Mouse (Mus musculus): Measurements from ENCODE around the gene Rcc2. TPM values are rescaled to one million over a fixed set of nuclear protein-coding genes. Genes with fewer than 3 reads are reported as not detected.

Rcc2 gene
- polyA plus RNA-seq, 1 experiment: 44.1 TPM

- Histone ChIP-seq H3K4me1 (ENCODE audit: control insufficient read depth, insufficient read depth, low read length) (no peaks in the 10 kb centered on the region), H3K27ac (ENCODE audit: insufficient read depth, low read length) (no peak overlapping the region), H3K4me3 (ENCODE audit: insufficient read depth, low read length) (no peak overlapping the region)
- no peak for TF ChIP-seq POLR2A (IDR thresholded peaks at IDR 0.05; ENCODE audit: extremely low read depth, insufficient read depth, low read length)
- no peak for TF ChIP-seq CTCF (IDR thresholded peaks at IDR 0.05; ENCODE audit: extremely low read depth, insufficient read depth, low read length)
These were observed 4.4 kb upstream of the Rcc2 start for GRCm38 (mm10) chr4:140695675-140696585.

- Histone ChIP-seq H3K27ac (ENCODE audit: insufficient read depth, low read length) (peak overlapping the region; percentile 36), H3K4me1 (ENCODE audit: control insufficient read depth, insufficient read depth, low read length) (no peaks in the 10 kb centered on the region), H3K4me3 (ENCODE audit: insufficient read depth, low read length) (peak overlapping the region; percentile 22)
- TF ChIP-seq CTCF (IDR thresholded peaks at IDR 0.05; ENCODE audit: extremely low read depth, insufficient read depth, low read length) (no peak), POLR2A (IDR thresholded peaks at IDR 0.05; ENCODE audit: extremely low read depth, insufficient read depth, low read length) (peak; percentile 67)
These were observed 757 bp upstream of the Rcc2 start for GRCm38 (mm10) chr4:140699441-140700127.

- Histone ChIP-seq H3K27ac (ENCODE audit: insufficient read depth, low read length) (peak overlapping the region; percentile 77), H3K4me3 (ENCODE audit: insufficient read depth, low read length) (peak overlapping the region; percentile 51), H3K4me1 (ENCODE audit: control insufficient read depth, insufficient read depth, low read length) (no peaks in the 10 kb centered on the region)
- TF ChIP-seq CTCF (IDR thresholded peaks at IDR 0.05; ENCODE audit: extremely low read depth, insufficient read depth, low read length): no peak
- TF ChIP-seq POLR2A (IDR thresholded peaks at IDR 0.05; ENCODE audit: extremely low read depth, insufficient read depth, low read length): peak; percentile 54; the same call in 1 of the 2 replicates
These were observed 841 bp downstream of the Rcc2 start for GRCm38 (mm10) chr4:140701049-140701715.

GRCm38 (mm10) chr4:140701716-140702561 lies 1.6 kb downstream of the Rcc2 start:
- no peaks in the 10 kb centered on the region for H3K4me1 ChIP-seq (ENCODE audit: control insufficient read depth, insufficient read depth, low read length)

GRCm38 (mm10) chr4:140702611-140703327 lies 2.4 kb downstream of the Rcc2 start:
- Histone ChIP-seq H3K4me1 (ENCODE audit: control insufficient read depth, insufficient read depth, low read length) (no peaks in the 10 kb centered on the region), H3K4me3 (ENCODE audit: insufficient read depth, low read length) (peak overlapping the region; percentile 51), H3K27ac (ENCODE audit: insufficient read depth, low read length) (no peak overlapping the region)
- TF ChIP-seq POLR2A (IDR thresholded peaks at IDR 0.05; ENCODE audit: extremely low read depth, insufficient read depth, low read length) (no peak), CTCF (IDR thresholded peaks at IDR 0.05; ENCODE audit: extremely low read depth, insufficient read depth, low read length) (no peak)

More at GRCm38 (mm10) chr4:140701716-140702561, 1.6 kb downstream of the Rcc2 start:
- H3K27ac ChIP-seq (ENCODE audit: insufficient read depth, low read length): no peak overlapping the region
- H3K4me3 ChIP-seq (ENCODE audit: insufficient read depth, low read length): peak overlapping the region; percentile 51
- no peak for TF ChIP-seq POLR2A (IDR thresholded peaks at IDR 0.05; ENCODE audit: extremely low read depth, insufficient read depth, low read length)

- no peak overlapping the region for H3K27ac ChIP-seq (ENCODE audit: insufficient read depth, low read length)
- no peak overlapping the region; the same call in 1 of the 2 replicates for H3K4me3 ChIP-seq (ENCODE audit: insufficient read depth, low read length)
- TF ChIP-seq CTCF (IDR thresholded peaks at IDR 0.05; ENCODE audit: extremely low read depth, insufficient read depth, low read length): no peak
- no peak for TF ChIP-seq POLR2A (IDR thresholded peaks at IDR 0.05; ENCODE audit: extremely low read depth, insufficient read depth, low read length)
- no peaks in the 10 kb centered on the region for H3K4me1 ChIP-seq (ENCODE audit: control insufficient read depth, insufficient read depth, low read length)
These were observed 3.3 kb downstream of the Rcc2 start for GRCm38 (mm10) chr4:140703636-140704035.

GRCm38 (mm10) chr4:140704166-140704565 lies 3.8 kb downstream of the Rcc2 start:
- H3K4me3 ChIP-seq (ENCODE audit: insufficient read depth, low read length): no peak overlapping the region
- H3K4me1 ChIP-seq (ENCODE audit: control insufficient read depth, insufficient read depth, low read length): no peaks in the 10 kb centered on the region

GRCm38 (mm10) chr4:140707615-140708014 lies 7.3 kb downstream of the Rcc2 start:
- TF ChIP-seq CTCF (IDR thresholded peaks at IDR 0.05; ENCODE audit: extremely low read depth, insufficient read depth, low read length) (no peak), POLR2A (IDR thresholded peaks at IDR 0.05; ENCODE audit: extremely low read depth, insufficient read depth, low read length) (no peak)
- H3K4me1 ChIP-seq (ENCODE audit: control insufficient read depth, insufficient read depth, low read length): peaks cover 3% of the 10 kb centered on the region
- H3K27ac ChIP-seq (ENCODE audit: insufficient read depth, low read length): no peak overlapping the region
- no peak overlapping the region for H3K4me3 ChIP-seq (ENCODE audit: insufficient read depth, low read length)

More at GRCm38 (mm10) chr4:140704166-140704565, 3.8 kb downstream of the Rcc2 start:
- TF ChIP-seq POLR2A (IDR thresholded peaks at IDR 0.05; ENCODE audit: extremely low read depth, insufficient read depth, low read length) (no peak), CTCF (IDR thresholded peaks at IDR 0.05; ENCODE audit: extremely low read depth, insufficient read depth, low read length) (no peak)
- no peak overlapping the region for H3K27ac ChIP-seq (ENCODE audit: insufficient read depth, low read length)
